23 mouse cellular contexts compared by ENCODE assay signal in the genomic region with DNA sequence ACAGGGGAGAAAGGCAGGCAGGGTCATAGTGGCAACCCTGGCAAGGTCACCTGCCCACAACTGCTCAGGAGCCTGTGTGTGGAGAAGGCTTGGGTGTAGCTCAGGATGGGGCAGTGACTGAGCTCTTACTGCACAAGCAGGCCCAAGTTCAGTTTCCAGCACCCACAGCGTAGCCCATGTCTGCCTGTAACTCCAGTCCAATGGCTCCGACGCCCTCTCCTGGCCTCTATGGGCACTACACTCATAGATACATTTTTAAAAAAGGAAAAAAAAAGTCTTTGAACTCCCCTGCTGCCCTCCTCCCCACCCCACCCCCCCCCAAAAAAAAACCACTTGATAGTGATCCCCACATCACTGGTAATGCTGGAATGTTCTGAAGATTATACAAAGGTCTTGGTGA. TPM values are rescaled to one million over a fixed set of nuclear protein-coding genes. Genes with fewer than 3 reads are reported as not detected.
DNase-seq lines count a peak whose midpoint lies in the region; ATAC-seq and TF ChIP-seq lines count a peak whose summit lies in the region.
"Had no signal": no experiment of that assay in that cellular context is flagged by ENCODE, and none has a peak within 500 bp of the region (broad histone marks: within the 10 kb centered on the region; RNA-seq: fewer than 3 reads in every experiment).

No protein-coding gene starts in this region.

- no peaks in the 10 kb centered on the region for H3K27me3 ChIP-seq in heart, adult 2 months (ENCODE audit: control insufficient read depth, insufficient read depth, low read length)
- no peaks in the 10 kb centered on the region for H3K27me3 ChIP-seq in liver, embryonic 14.5 days (ENCODE audit: control insufficient read depth, insufficient read depth, low read length)
- H3K27me3 ChIP-seq in liver, embryonic 12.5 days (replicated peaks) = no peaks in the 10 kb centered on the region
- H3K27me3 ChIP-seq: embryonic facial prominence, embryonic 12.5 days had no signal

- no peak for DNase-seq in heart, adult 2 months
- DNase-seq in heart, adult 11 months = no peak
- DNase-seq in liver, embryonic 14.5 days (ENCODE audit: low read depth in 3 of 3, low spot score in 3 of 3) = no peak
- peak; percentile 35 for DNase-seq in ES-CJ7 (ENCODE audit: low read depth, low spot score)
- peak; percentile 36 for DNase-seq in induced T-regulatory cell, adult 2 months (ENCODE audit: low read depth)
- no peak for DNase-seq in urinary bladder, postnatal 14 days (ENCODE audit: low spot score)
- no peak for DNase-seq in frontal cortex, postnatal 25 days (ENCODE audit: low spot score in 2 of 2)
- DNase-seq: adrenal gland, postnatal 10 days; B cell, adult 2 months; cerebellum, adult 8-10 months; gastrocnemius, postnatal 25 days; heart, postnatal 36 days; layer of hippocampus, postnatal 36 days; lung, adult 2 months; lung, postnatal 4 days; retina, postnatal 1 day; right cerebral cortex, postnatal 4 days; thymus, adult 2 months had no signal

- 76% methylated on average over 3 of the region's 3 CpGs for WGBS in heart, adult 2 months
- WGBS in liver, embryonic 14.5 days (ENCODE audit: insufficient replicate concordance) = 63% methylated on average over 3 of the region's 3 CpGs
- WGBS in liver, embryonic 12.5 days (ENCODE audit: insufficient replicate concordance) = 47% methylated on average over 3 of the region's 3 CpGs

- no peak for TF ChIP-seq POLR2A in heart, adult 2 months (IDR thresholded peaks at IDR 0.05; ENCODE audit: insufficient read depth, low read depth, low read length)

- no peak for TF ChIP-seq EP300 in heart, adult 2 months (IDR thresholded peaks at IDR 0.05; ENCODE audit: insufficient read depth, low read depth, low read length)
- no peak for TF ChIP-seq EP300 in liver, embryonic 14.5 days (IDR thresholded peaks at IDR 0.05; ENCODE audit: low read depth)

- no peak overlapping the region for H3K4me2 ChIP-seq in liver, embryonic 14.5 days (ENCODE audit: low read depth)
- H3K4me2 ChIP-seq in liver, embryonic 12.5 days = no peak overlapping the region
- H3K4me2 ChIP-seq: embryonic facial prominence, embryonic 12.5 days; heart, embryonic 11.5 days had no signal

- no peaks in the 10 kb centered on the region for H3K9me3 ChIP-seq in liver, embryonic 14.5 days (ENCODE audit: control insufficient read depth, low read length)
- no peaks in the 10 kb centered on the region for H3K9me3 ChIP-seq in liver, embryonic 12.5 days (replicated peaks)
- H3K9me3 ChIP-seq: embryonic facial prominence, embryonic 12.5 days; midbrain, embryonic 10.5 days had no signal

- H3K36me3 ChIP-seq in heart, adult 2 months (ENCODE audit: control insufficient read depth, insufficient read depth, low read length) = no peaks in the 10 kb centered on the region
- peaks cover 21% of the 10 kb centered on the region for H3K36me3 ChIP-seq in liver, embryonic 14.5 days (replicated peaks; ENCODE audit: control insufficient read depth, insufficient read depth, low read depth)
- peaks cover 90% of the 10 kb centered on the region for H3K36me3 ChIP-seq in liver, embryonic 12.5 days

- no peak overlapping the region for H3K9ac ChIP-seq in heart, adult 2 months (ENCODE audit: low read depth, low read length)
- H3K9ac ChIP-seq in liver, embryonic 14.5 days (replicated peaks) = no peak overlapping the region
- no peak overlapping the region for H3K9ac ChIP-seq in liver, embryonic 12.5 days
- H3K9ac ChIP-seq: embryonic facial prominence, embryonic 12.5 days had no signal

- no peak overlapping the region for H3K27ac ChIP-seq in heart, adult 2 months
- H3K27ac ChIP-seq in liver, embryonic 14.5 days = no peak overlapping the region
- no peak overlapping the region for H3K27ac ChIP-seq in liver, embryonic 12.5 days
- H3K27ac ChIP-seq: embryonic facial prominence, embryonic 12.5 days; midbrain, embryonic 10.5 days had no signal

- H3K4me1 ChIP-seq in heart, adult 2 months (ENCODE audit: control insufficient read depth, insufficient read depth, low read length) = no peaks in the 10 kb centered on the region
- H3K4me1 ChIP-seq in liver, embryonic 14.5 days (replicated peaks; ENCODE audit: control insufficient read depth in 2 of 2, insufficient read depth in 2 of 2, low read length in 1 of 2) = no peaks in the 10 kb centered on the region
- peaks cover under 1% of the 10 kb centered on the region; the same call in 1 of the 2 replicates for H3K4me1 ChIP-seq in liver, embryonic 12.5 days
- H3K4me1 ChIP-seq: embryonic facial prominence, embryonic 12.5 days; midbrain, embryonic 10.5 days had no signal

- H3K4me3 ChIP-seq in heart, adult 2 months = no peak overlapping the region
- no peak overlapping the region for H3K4me3 ChIP-seq in liver, embryonic 14.5 days (ENCODE audit: insufficient read depth in 1 of 2, low read depth in 2 of 2, low read length in 2 of 2)
- H3K4me3 ChIP-seq in liver, embryonic 12.5 days = no peak overlapping the region
- H3K4me3 ChIP-seq: embryonic facial prominence, embryonic 12.5 days; midbrain, embryonic 10.5 days had no signal

- peak; percentile 29 for TF ChIP-seq CTCF in heart, adult 2 months (IDR thresholded peaks at IDR 0.05)
- peak; percentile 50 for TF ChIP-seq CTCF in liver, embryonic 14.5 days (IDR thresholded peaks at IDR 0.05; ENCODE audit: low read depth)

- ATAC-seq in liver, embryonic 14.5 days (ENCODE audit: insufficient read depth) = no peak
- ATAC-seq in liver, embryonic 12.5 days = no peak
- ATAC-seq: hindbrain, embryonic 16.5 days had no signal

- intact Hi-C loops in heart, adult 2 months (cut with DNase I) = no loop called here

- no peaks in the 10 kb centered on the region for H3K79me2 ChIP-seq in heart, adult 2 months (replicated peaks; ENCODE audit: control insufficient read depth, insufficient read depth, low read length)

RNA-seq across cellular contexts. Expression of a gene that starts 17.1 kb away (rescaled TPM):
- 10 to 100 TPM; 40.4 to 41.4 TPM for total RNA-seq in heart, adult 2 months (2021)
- 38.6 and 43.4 TPM in 2 replicates for polyA plus RNA-seq in heart, adult 2 months (2012; rRNA removed)
- polyA plus RNA-seq in liver, embryonic 14.5 days (2012; rRNA removed) = 14.4 and 16.5 TPM in 2 replicates
- 11.7 and 16.6 TPM in 2 replicates for polyA plus RNA-seq in liver, embryonic 14.5 days (2014; fragmentation: Nextera tagmentation; extraction: Ambion mirVana)
- 27.1 and 28.5 TPM in 2 replicates for polyA plus RNA-seq in liver, embryonic 12.5 days (2016; fragmentation: Nextera tagmentation; extraction: Ambion mirVana)

RNA-seq across cellular contexts. Expression of a gene that starts 17.9 kb away (rescaled TPM):
- total RNA-seq in heart, adult 2 months (2021) = 10 to 100 TPM; 25.4 to 28.3 TPM
- 26.0 and 29.1 TPM in 2 replicates for polyA plus RNA-seq in heart, adult 2 months (2012; rRNA removed)
- 35.9 and 37.3 TPM in 2 replicates for polyA plus RNA-seq in liver, embryonic 14.5 days (2012; rRNA removed)
- 48.8 and 50.3 TPM in 2 replicates for polyA plus RNA-seq in liver, embryonic 14.5 days (2014; fragmentation: Nextera tagmentation; extraction: Ambion mirVana)
- polyA plus RNA-seq in liver, embryonic 12.5 days (2016; fragmentation: Nextera tagmentation; extraction: Ambion mirVana) = 66.2 and 71.0 TPM in 2 replicates

RNA-seq across cellular contexts. Expression of a gene that starts 39.4 kb away (rescaled TPM):
- 1 to 10 TPM; 1.1 to 1.7 TPM for total RNA-seq in heart, adult 2 months (2021)
- 3.6 and 4.5 TPM in 2 replicates for polyA plus RNA-seq in heart, adult 2 months (2012; rRNA removed)
- 1.5 and 1.8 TPM in 2 replicates for polyA plus RNA-seq in liver, embryonic 14.5 days (2012; rRNA removed)
- polyA plus RNA-seq in liver, embryonic 14.5 days (2014; fragmentation: Nextera tagmentation; extraction: Ambion mirVana) = 2.4 and 2.7 TPM in 2 replicates
- polyA plus RNA-seq in liver, embryonic 12.5 days (2016; fragmentation: Nextera tagmentation; extraction: Ambion mirVana) = 3.7 TPM in 2 replicates

RNA-seq across cellular contexts. Expression of a gene that starts 55.0 kb away (rescaled TPM):
- total RNA-seq in heart, adult 2 months (2021) = 100 to 1,000 TPM; 108 to 124 TPM
- 81.5 and 104 TPM in 2 replicates for polyA plus RNA-seq in heart, adult 2 months (2012; rRNA removed)
- polyA plus RNA-seq in liver, embryonic 14.5 days (2012; rRNA removed) = 5.6 and 5.8 TPM in 2 replicates
- 4.9 and 5.8 TPM in 2 replicates for polyA plus RNA-seq in liver, embryonic 14.5 days (2014; fragmentation: Nextera tagmentation; extraction: Ambion mirVana)
- polyA plus RNA-seq in liver, embryonic 12.5 days (2016; fragmentation: Nextera tagmentation; extraction: Ambion mirVana) = 10.2 and 10.7 TPM in 2 replicates

Comparison
In these comparisons a context has a peak if more than half of its experiments do, and no peak if none do; other contexts are left out.
1. DNase-seq: peak in ES-CJ7 (single experiment) and induced T-regulatory cell, adult 2 months (single experiment); none in heart, adult 2 months (0 of 2), heart, adult 11 months (single experiment), liver, embryonic 14.5 days (0 of 3), urinary bladder, postnatal 14 days (single experiment) and frontal cortex, postnatal 25 days (0 of 2).